ENCODE assay signal across 8 mouse cellular contexts in the genomic region with DNA sequence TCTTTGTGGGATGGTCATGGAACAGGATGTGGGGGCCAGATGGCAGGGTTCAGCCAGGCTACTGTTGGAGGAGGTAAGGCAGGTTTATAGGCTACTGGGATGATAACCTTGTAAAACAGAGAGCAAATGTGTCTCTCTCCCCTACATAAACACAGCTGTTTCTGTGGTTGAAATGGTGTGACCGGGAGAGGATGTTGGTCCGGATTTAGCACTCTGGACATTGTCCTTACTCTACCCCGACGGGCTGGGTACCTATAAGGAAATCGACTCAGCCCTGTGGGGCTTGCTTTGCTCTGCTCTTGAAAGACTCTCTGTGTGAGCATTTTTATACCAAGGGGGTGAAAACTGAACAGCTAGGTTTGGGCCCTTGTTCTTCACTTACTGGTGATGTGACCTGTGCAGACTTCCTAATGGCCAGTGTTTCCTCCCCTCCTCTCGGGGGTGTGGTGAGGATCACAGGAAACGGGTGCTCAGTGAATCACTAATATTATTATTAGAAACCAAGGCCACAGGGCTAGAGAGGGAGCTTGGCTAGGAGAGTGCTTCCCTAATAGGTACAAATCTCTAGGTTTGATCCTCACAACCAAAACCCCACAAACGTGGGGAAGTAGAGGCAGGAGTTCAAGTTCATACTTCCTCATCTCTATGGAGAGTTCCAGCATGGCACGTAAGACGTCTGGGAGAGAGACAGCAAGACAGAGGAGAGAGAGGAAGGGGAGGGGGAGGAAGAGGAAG. TPM values are rescaled to one million over a fixed set of nuclear protein-coding genes. Genes with fewer than 3 reads are reported as not detected.
DNase-seq lines count a peak whose midpoint lies in the region; ATAC-seq and TF ChIP-seq lines count a peak whose summit lies in the region.

No protein-coding gene starts in this region.

- WGBS in forebrain, embryonic 12.5 days, result 70% methylated on average over 10 of the region's 10 CpGs
- WGBS in hindbrain, embryonic 13.5 days, result 66% methylated on average over 10 of the region's 10 CpGs
- 31% methylated on average over 10 of the region's 10 CpGs for WGBS in liver, postnatal 0 days (ENCODE audit: insufficient replicate concordance)
- 34% methylated on average over 10 of the region's 10 CpGs for WGBS in stomach, embryonic 15.5 days

- no peak for TF ChIP-seq CTCF in bone marrow macrophage, adult 2 months (IDR thresholded peaks at IDR 0.05; ENCODE audit: low read depth, low read length)
- no peak for TF ChIP-seq CTCF in liver, postnatal 0 days (IDR thresholded peaks at IDR 0.05; ENCODE audit: low read depth)

- H3K36me3 ChIP-seq in forebrain, embryonic 12.5 days (replicated peaks), result no peaks in the 10 kb centered on the region
- H3K36me3 ChIP-seq in hindbrain, embryonic 13.5 days, result no peaks in the 10 kb centered on the region
- no peaks in the 10 kb centered on the region for H3K36me3 ChIP-seq in liver, postnatal 0 days (replicated peaks; ENCODE audit: insufficient read depth, low read length)
- H3K36me3 ChIP-seq in stomach, embryonic 15.5 days, result no peaks in the 10 kb centered on the region

- DNase-seq in liver, postnatal 0 days, result no peak
- no peak for DNase-seq in urinary bladder, postnatal 25 days (ENCODE audit: low spot score)

- peak overlapping the region; percentile 53; the same call in 1 of the 2 replicates for H3K9ac ChIP-seq in forebrain, embryonic 12.5 days
- 0 out of 2 replicates have a peak overlapping the region, but pooled peaks have one; percentile 58 for H3K9ac ChIP-seq in hindbrain, embryonic 13.5 days
- no peak overlapping the region for H3K9ac ChIP-seq in liver, postnatal 0 days (replicated peaks)
- no peak overlapping the region for H3K9ac ChIP-seq in stomach, embryonic 15.5 days

- TF ChIP-seq EP300 in liver, postnatal 0 days (IDR thresholded peaks at IDR 0.05; ENCODE audit: low read depth), result no peak

- H3K9me3 ChIP-seq in forebrain, embryonic 12.5 days, result no peaks in the 10 kb centered on the region
- no peaks in the 10 kb centered on the region for H3K9me3 ChIP-seq in hindbrain, embryonic 13.5 days
- no peaks in the 10 kb centered on the region for H3K9me3 ChIP-seq in liver, postnatal 0 days (ENCODE audit: low read length)
- no peaks in the 10 kb centered on the region for H3K9me3 ChIP-seq in stomach, embryonic 15.5 days

- no peak for ATAC-seq in forebrain, embryonic 12.5 days (ENCODE audit: low FRiP score)
- no peak for ATAC-seq in hindbrain, embryonic 13.5 days (ENCODE audit: low FRiP score)
- ATAC-seq in liver, postnatal 0 days, result no peak
- no peak for ATAC-seq in stomach, embryonic 15.5 days (ENCODE audit: insufficient read depth, low FRiP score, low read depth)
- ATAC-seq in activated CD4-positive, CD25-positive, alpha-beta regulatory T cell, adult 4 months, result no peak
- ATAC-seq in CD4-positive, CD25-positive, alpha-beta regulatory T cell, adult 4 months, result no peak

- peak overlapping the region; percentile 66 for H3K27ac ChIP-seq in bone marrow macrophage, adult 2 months (ENCODE audit: insufficient read depth, low read depth, low read length)
- peak overlapping the region; percentile 99 for H3K27ac ChIP-seq in forebrain, embryonic 12.5 days
- peak overlapping the region; percentile 94 for H3K27ac ChIP-seq in hindbrain, embryonic 13.5 days
- H3K27ac ChIP-seq in liver, postnatal 0 days (ENCODE audit: low read depth), result peak overlapping the region; percentile 51
- H3K27ac ChIP-seq in stomach, embryonic 15.5 days, result peak overlapping the region; percentile 91

- no peak overlapping the region for H3K4me2 ChIP-seq in forebrain, embryonic 12.5 days
- H3K4me2 ChIP-seq in hindbrain, embryonic 13.5 days, result no peak overlapping the region
- H3K4me2 ChIP-seq in liver, postnatal 0 days (ENCODE audit: low read depth, low read length), result no peak overlapping the region
- no peak overlapping the region for H3K4me2 ChIP-seq in stomach, embryonic 15.5 days

- H3K4me3 ChIP-seq in bone marrow macrophage, adult 2 months (ENCODE audit: insufficient read depth, low read length), result 0 out of 2 replicates have a peak overlapping the region, but pooled peaks have one; percentile 2
- no peak overlapping the region for H3K4me3 ChIP-seq in forebrain, embryonic 12.5 days (replicated peaks)
- H3K4me3 ChIP-seq in hindbrain, embryonic 13.5 days, result no peak overlapping the region
- H3K4me3 ChIP-seq in liver, postnatal 0 days (ENCODE audit: low read depth, low read length), result no peak overlapping the region
- H3K4me3 ChIP-seq in stomach, embryonic 15.5 days (replicated peaks), result no peak overlapping the region

- no peaks in the 10 kb centered on the region for H3K27me3 ChIP-seq in forebrain, embryonic 12.5 days
- H3K27me3 ChIP-seq in hindbrain, embryonic 13.5 days, result no peaks in the 10 kb centered on the region
- H3K27me3 ChIP-seq in liver, postnatal 0 days (ENCODE audit: insufficient read depth, low read length), result no peaks in the 10 kb centered on the region
- H3K27me3 ChIP-seq in stomach, embryonic 15.5 days (replicated peaks), result no peaks in the 10 kb centered on the region

- H3K4me1 ChIP-seq in bone marrow macrophage, adult 2 months (ENCODE audit: control insufficient read depth, insufficient read depth, low read length), result peaks cover 62% of the 10 kb centered on the region
- peaks cover 83% of the 10 kb centered on the region for H3K4me1 ChIP-seq in forebrain, embryonic 12.5 days
- H3K4me1 ChIP-seq in hindbrain, embryonic 13.5 days (replicated peaks), result peaks cover 91% of the 10 kb centered on the region
- H3K4me1 ChIP-seq in liver, postnatal 0 days (ENCODE audit: insufficient read depth), result peaks cover 25% of the 10 kb centered on the region
- H3K4me1 ChIP-seq in stomach, embryonic 15.5 days, result peaks cover 60% of the 10 kb centered on the region

- TF ChIP-seq POLR2A in bone marrow macrophage, adult 2 months (IDR thresholded peaks at IDR 0.05; ENCODE audit: borderline replicate concordance, low read depth, low read length), result no peak

RNA-seq across cellular contexts. Expression of a gene that starts 19.7 kb away (rescaled TPM):
- 9.7 and 13.1 TPM in 2 replicates for polyA plus RNA-seq in bone marrow macrophage, adult 2 months (2012; ENCODE audit: insufficient read depth, insufficient read length, missing spikeins)
- polyA plus RNA-seq in forebrain, embryonic 12.5 days (2016; fragmentation: Nextera tagmentation; extraction: Ambion mirVana), result 41.1 and 42.5 TPM in 2 replicates
- 46.4 and 49.5 TPM in 2 replicates for polyA plus RNA-seq in hindbrain, embryonic 13.5 days (2015; fragmentation: Nextera tagmentation; extraction: Ambion mirVana)
- polyA plus RNA-seq in liver, postnatal 0 days (2015; fragmentation: Nextera tagmentation; extraction: Ambion mirVana), result 1.2 and 1.6 TPM in 2 replicates
- 23.8 and 26.7 TPM in 2 replicates for polyA plus RNA-seq in stomach, embryonic 15.5 days (2015; fragmentation: Nextera tagmentation; extraction: Ambion mirVana)
- 1 to 10 TPM; 5.4 to 5.8 TPM for polyA plus RNA-seq in activated CD4-positive, CD25-positive, alpha-beta regulatory T cell, adult 4 months (2017; shearing (Covaris generic))
- 1 to 10 TPM; 4.1 to 9.9 TPM for polyA plus RNA-seq in CD4-positive, CD25-positive, alpha-beta regulatory T cell, adult 4 months (2017; shearing (Covaris generic))

RNA-seq across cellular contexts. Expression of a gene that starts 49.4 kb away (rescaled TPM):
- polyA plus RNA-seq in bone marrow macrophage, adult 2 months (2012; ENCODE audit: insufficient read depth, insufficient read length, missing spikeins), result 25.1 and 29.7 TPM in 2 replicates
- 84.8 and 91.5 TPM in 2 replicates for polyA plus RNA-seq in forebrain, embryonic 12.5 days (2016; fragmentation: Nextera tagmentation; extraction: Ambion mirVana)
- 53.9 TPM in 2 replicates for polyA plus RNA-seq in hindbrain, embryonic 13.5 days (2015; fragmentation: Nextera tagmentation; extraction: Ambion mirVana)
- 6.3 TPM in 2 replicates for polyA plus RNA-seq in liver, postnatal 0 days (2015; fragmentation: Nextera tagmentation; extraction: Ambion mirVana)
- 34.0 and 35.1 TPM in 2 replicates for polyA plus RNA-seq in stomach, embryonic 15.5 days (2015; fragmentation: Nextera tagmentation; extraction: Ambion mirVana)
- polyA plus RNA-seq in activated CD4-positive, CD25-positive, alpha-beta regulatory T cell, adult 4 months (2017; shearing (Covaris generic)), result 10 to 100 TPM; 20.6 to 21.0 TPM
- polyA plus RNA-seq in CD4-positive, CD25-positive, alpha-beta regulatory T cell, adult 4 months (2017; shearing (Covaris generic)), result 10 to 100 TPM; 23.6 to 25.6 TPM

Comparison
In these comparisons a context has a peak if more than half of its experiments do, and no peak if none do; other contexts are left out.
1. H3K9ac ChIP-seq: peak in forebrain, embryonic 12.5 days (single experiment) and hindbrain, embryonic 13.5 days (single experiment); none in liver, postnatal 0 days (single experiment) and stomach, embryonic 15.5 days (single experiment).
2. Peak in every context shown above with its lines, with median percentiles within 50 percentile points of each other: H3K27ac ChIP-seq.